Comparison of ENCODE assay signal across 7 mouse cellular contexts in the genomic region with DNA sequence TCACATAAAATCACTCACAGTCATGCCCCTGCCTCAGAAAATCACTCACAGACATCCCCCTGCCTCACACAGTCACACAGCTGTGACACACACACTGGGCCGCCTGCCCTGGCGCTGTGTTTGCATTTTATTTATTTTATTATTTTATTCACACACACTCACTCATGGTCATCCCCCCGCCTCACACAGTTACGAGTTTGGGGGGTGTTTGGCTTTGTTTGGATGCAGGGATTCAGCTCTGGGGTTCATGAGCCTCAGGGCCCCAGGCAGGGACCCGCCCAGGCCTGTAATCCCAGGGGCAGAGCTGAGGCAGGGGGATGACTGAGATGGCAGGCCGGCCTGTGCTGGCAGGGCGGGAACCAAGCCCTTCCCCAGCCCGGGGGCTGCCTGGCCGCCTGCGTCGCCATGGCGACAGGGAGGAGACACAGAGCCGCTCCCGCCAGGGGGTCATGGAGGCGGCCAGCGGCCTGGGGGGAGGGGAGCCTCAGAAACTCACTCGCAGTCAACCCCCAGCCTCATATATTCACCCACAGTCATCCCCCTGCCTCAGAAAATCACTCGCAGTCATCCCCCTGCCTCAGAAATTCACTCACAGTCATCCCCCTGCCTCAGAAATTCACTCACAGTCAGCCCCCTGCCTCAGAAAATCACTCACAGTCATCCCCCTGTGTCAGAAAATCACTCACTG. TPM values are rescaled to one million over a fixed set of nuclear protein-coding genes. Genes with fewer than 3 reads are reported as not detected.
DNase-seq lines count a peak whose midpoint lies in the region; ATAC-seq lines count a peak whose summit lies in the region.
"Not testable (repeated sequence)": the region's sequence is repeated elsewhere in the genome, so short reads cannot be mapped to it uniquely, and the experiment has no call there.

No protein-coding gene starts in this region.

- not testable (repeated sequence) for H3K4me3 ChIP-seq in hindbrain, embryonic 13.5 days; midbrain, embryonic 11.5 days (ENCODE audit: low read depth, low read length); stomach, embryonic 16.5 days (replicated peaks; ENCODE audit: low read length)

- H3K9ac ChIP-seq in hindbrain, embryonic 13.5 days; midbrain, embryonic 11.5 days (ENCODE audit: low read length); stomach, embryonic 16.5 days (ENCODE audit: low read length): not testable (repeated sequence)

- not testable (repeated sequence) for H3K4me2 ChIP-seq in hindbrain, embryonic 13.5 days; midbrain, embryonic 11.5 days; stomach, embryonic 16.5 days (ENCODE audit: low read depth, low read length)

- peaks cover 24% of the 10 kb centered on the region for H3K9me3 ChIP-seq in hindbrain, embryonic 13.5 days
- not testable (repeated sequence) for H3K9me3 ChIP-seq in midbrain, embryonic 11.5 days (ENCODE audit: control insufficient read depth, low read length); stomach, embryonic 16.5 days (replicated peaks; ENCODE audit: control insufficient read depth, low read length)

- DNase-seq in cerebellum, adult 11-12 months: peak; percentile 84
- DNase-seq in heart, adult 11 months: peak; percentile 98
- peak; percentile 81 for DNase-seq in layer of hippocampus, adult 9-11 months
- DNase-seq in midbrain, embryonic 11.5 days (ENCODE audit: low spot score, missing footprints): not testable (repeated sequence)

- not testable (repeated sequence) for H3K36me3 ChIP-seq in hindbrain, embryonic 13.5 days; midbrain, embryonic 11.5 days (ENCODE audit: control insufficient read depth, insufficient read depth, low read length); stomach, embryonic 16.5 days (ENCODE audit: control insufficient read depth, insufficient read depth, low read length)

- not testable (repeated sequence) for H3K4me1 ChIP-seq in hindbrain, embryonic 13.5 days (replicated peaks); stomach, embryonic 16.5 days (ENCODE audit: control insufficient read depth, insufficient read depth, low read length)
- H3K4me1 ChIP-seq in midbrain, embryonic 11.5 days (ENCODE audit: control insufficient read depth, insufficient read depth, low read length): peaks cover 14% of the 10 kb centered on the region

- WGBS in hindbrain, embryonic 13.5 days: 43% methylated on average over 18 of the region's 18 CpGs
- WGBS in midbrain, embryonic 11.5 days: 34% methylated on average over 8 of the region's 18 CpGs
- 36% methylated on average over 4 of the region's 18 CpGs for WGBS in stomach, embryonic 16.5 days

- H3K27ac ChIP-seq in hindbrain, embryonic 13.5 days; midbrain, embryonic 11.5 days (ENCODE audit: low read depth, low read length); stomach, embryonic 16.5 days (ENCODE audit: low read length): not testable (repeated sequence)

- 0 out of 2 replicates have a peak, but pooled peaks have one; percentile 23 for ATAC-seq in erythroid progenitor cell, adult 5-6 weeks (replicated peaks; ENCODE audit: low FRiP score, poor library complexity, severe bottlenecking)
- ATAC-seq in hindbrain, embryonic 13.5 days (ENCODE audit: low FRiP score): peak; percentile 58; the same call in 1 of the 2 replicates
- ATAC-seq in midbrain, embryonic 11.5 days (ENCODE audit: low FRiP score): peak; percentile 69
- ATAC-seq in stomach, embryonic 16.5 days (ENCODE audit: insufficient read depth, low FRiP score): peak; percentile 32; the same call in 1 of the 2 replicates

- H3K27me3 ChIP-seq in hindbrain, embryonic 13.5 days; midbrain, embryonic 11.5 days (ENCODE audit: control insufficient read depth, insufficient read depth, low read length); stomach, embryonic 16.5 days (ENCODE audit: control insufficient read depth, insufficient read depth, low read length): not testable (repeated sequence)

RNA-seq across cellular contexts. Expression of gene Gm21887, which starts 6.8 kb away (rescaled TPM):
- total RNA-seq in erythroid progenitor cell, adult 5-6 weeks (2015; ENCODE audit: low replicate concordance): 47.4 and 53.7 TPM in 2 replicates
- 67.6 and 103 TPM in 2 replicates for total RNA-seq in erythroid progenitor cell, adult 5-6 weeks (2017; ENCODE audit: low replicate concordance)
- polyA plus RNA-seq in hindbrain, embryonic 13.5 days (2015; fragmentation: Nextera tagmentation; extraction: Ambion mirVana): 169 and 177 TPM in 2 replicates
- 177 and 189 TPM in 2 replicates for polyA plus RNA-seq in midbrain, embryonic 11.5 days (2014; fragmentation: Nextera tagmentation; extraction: Ambion mirVana)
- 124 and 172 TPM in 2 replicates for polyA plus RNA-seq in stomach, embryonic 16.5 days (2015; fragmentation: Nextera tagmentation; extraction: Ambion mirVana)
